Mouse (Mus musculus) liver, embryonic 14.5 days (tissue): ENCODE results near the gene Mrps18a.

ENCODE experiments used
- CTCF ChIP-seq: IDR thresholded peaks from 2 replicates; pipeline ENCODE4 v1.5.1; 2016; ENCODE audit warnings: antibody characterized with exemption, low read depth, control low read depth
- EP300 ChIP-seq: IDR thresholded peaks from 2 replicates; pipeline ENCODE4 v1.6.1; 2016; ENCODE audit warnings: antibody characterized with exemption, low read depth

DNA sequence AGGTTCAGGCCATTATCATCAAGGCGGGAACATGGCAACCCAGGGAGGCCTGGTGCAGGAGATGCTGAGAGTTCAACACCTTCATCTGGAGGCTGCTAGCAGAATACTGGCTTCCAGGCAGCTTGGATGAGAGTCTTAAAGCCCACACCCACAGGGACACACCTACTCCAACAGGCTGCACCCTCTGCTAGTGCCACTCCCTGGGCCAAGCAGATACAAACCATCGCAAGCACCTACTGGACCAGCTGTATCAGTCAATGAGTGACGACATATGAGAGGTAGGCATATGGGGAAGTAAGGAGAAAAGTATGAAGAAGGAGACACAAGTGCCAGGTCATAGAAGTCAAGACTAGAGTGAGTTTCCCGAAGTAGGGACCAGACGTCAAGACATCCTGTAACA, 45.9 kb downstream of the Mrps18a start:
- TF ChIP-seq CTCF (0 out of 2 replicates have a peak, but pooled peaks have one; percentile 12), EP300 (peak; percentile 50; the same call in 1 of the 2 replicates)
